Mouse (Mus musculus): ENCODE measurements at regions not wholly inside any gene's neighbourhood (a gene's known extent, or its start where the extent isn't known, plus 50 kb on each side); places are given as distances from the start of the nearest gene placed in this dataset.

DNA sequence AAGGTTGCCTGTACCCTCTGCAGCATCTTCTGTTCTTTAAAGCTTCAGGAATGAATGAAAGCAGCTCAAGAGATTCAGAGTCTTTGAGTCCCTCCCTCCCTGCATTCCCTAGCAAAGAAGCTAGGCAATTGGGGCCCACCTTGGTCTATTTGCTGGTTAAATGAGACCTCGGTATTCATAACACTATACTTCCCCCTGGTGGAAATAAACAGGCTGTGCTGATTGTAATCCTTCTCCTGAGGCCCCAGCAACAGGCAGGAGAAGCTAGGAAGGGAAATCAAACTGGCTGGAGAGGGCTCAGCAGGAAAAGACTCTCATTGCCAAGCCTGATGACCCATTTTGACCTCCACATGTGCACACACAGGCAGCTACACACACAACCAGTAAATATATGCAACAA, 137.1 kb downstream of the Sh3bp4 start:
- WGBS (ENCODE audit: insufficient replicate concordance), result 12% methylated on average over 1 of the region's 1 CpGs
- no peaks in the 10 kb centered on the region for H3K4me1 ChIP-seq (ENCODE audit: insufficient read depth)
- DNase-seq, result no peak

DNA sequence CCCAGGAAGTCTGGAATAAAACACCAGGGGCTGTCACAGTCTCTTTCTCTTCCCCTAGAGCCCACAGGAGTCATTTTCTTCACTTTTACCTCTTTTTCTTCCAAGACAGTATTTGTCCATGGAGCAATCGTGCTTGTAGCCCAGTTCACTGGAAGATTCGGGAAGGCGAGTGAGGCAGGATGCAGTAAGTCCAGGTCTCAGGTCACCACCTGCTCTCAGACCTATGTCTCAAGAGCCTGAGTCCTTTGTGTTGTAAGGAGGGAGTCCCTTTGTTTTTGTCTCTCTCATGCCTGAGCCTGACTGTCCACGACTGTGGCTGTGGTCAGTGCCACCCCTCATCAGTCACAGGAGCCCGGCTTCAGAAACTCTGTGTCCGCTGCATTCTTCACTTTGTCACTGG, 140.9 kb downstream of the Sh3bp4 start:
- TF ChIP-seq CTCF (IDR thresholded peaks at IDR 0.05; ENCODE audit: low read depth) (no peak), EP300 (IDR thresholded peaks at IDR 0.05; ENCODE audit: low read depth) (no peak)
- Histone ChIP-seq H3K4me2 (ENCODE audit: low read depth, low read length) (no peak overlapping the region), H3K4me3 (ENCODE audit: low read depth, low read length) (no peak overlapping the region), H3K9ac (replicated peaks) (no peak overlapping the region), H3K36me3 (replicated peaks; ENCODE audit: insufficient read depth, low read length) (no peaks in the 10 kb centered on the region), H3K27ac (ENCODE audit: low read depth) (no peak overlapping the region), H3K4me1 (ENCODE audit: insufficient read depth) (no peaks in the 10 kb centered on the region), H3K27me3 (ENCODE audit: insufficient read depth, low read length) (no peaks in the 10 kb centered on the region), H3K9me3 (ENCODE audit: low read length) (no peaks in the 10 kb centered on the region)
- ATAC-seq (no peak), DNase-seq (no peak)
- WGBS (ENCODE audit: insufficient replicate concordance), result 79% methylated on average over 6 of the region's 6 CpGs

More for the DNA sequence above, 137.1 kb downstream of the Sh3bp4 start:
- Histone ChIP-seq H3K9me3 (ENCODE audit: low read length) (no peaks in the 10 kb centered on the region), H3K4me2 (ENCODE audit: low read depth, low read length) (no peak overlapping the region), H3K36me3 (replicated peaks; ENCODE audit: insufficient read depth, low read length) (no peaks in the 10 kb centered on the region), H3K27ac (ENCODE audit: low read depth) (no peak overlapping the region), H3K4me3 (ENCODE audit: low read depth, low read length) (no peak overlapping the region), H3K27me3 (ENCODE audit: insufficient read depth, low read length) (no peaks in the 10 kb centered on the region), H3K9ac (replicated peaks) (no peak overlapping the region)
- no peak for ATAC-seq
- TF ChIP-seq EP300 (IDR thresholded peaks at IDR 0.05; ENCODE audit: low read depth) (no peak), CTCF (IDR thresholded peaks at IDR 0.05; ENCODE audit: low read depth) (peak; percentile 40)

DNA sequence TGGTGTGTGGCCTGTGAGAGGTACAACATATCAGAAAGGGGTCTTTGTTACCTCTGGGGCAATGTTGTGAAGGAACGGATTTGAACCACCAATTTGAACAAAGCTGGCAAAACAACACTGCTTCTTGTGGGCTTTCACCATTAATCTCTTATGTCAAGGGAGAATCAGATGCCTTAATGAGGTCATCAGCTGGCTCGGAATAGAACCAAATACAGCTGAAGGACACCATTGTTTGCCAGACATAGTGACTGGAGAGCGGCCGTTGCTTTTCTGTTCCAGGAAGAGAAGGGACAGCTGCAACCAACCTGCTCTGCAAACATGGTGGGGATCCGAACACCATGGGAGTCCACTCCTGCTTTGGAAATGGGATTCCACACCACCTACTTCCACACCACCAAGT, 158.2 kb downstream of the Sh3bp4 start:
- WGBS (ENCODE audit: insufficient replicate concordance), result 57% methylated on average over 5 of the region's 5 CpGs
- no peaks in the 10 kb centered on the region for H3K36me3 ChIP-seq (replicated peaks; ENCODE audit: insufficient read depth, low read length)
- no peak overlapping the region for H3K9ac ChIP-seq (replicated peaks)
- no peak for DNase-seq
- no peak overlapping the region for H3K27ac ChIP-seq (ENCODE audit: low read depth)
- ATAC-seq, result no peak
- no peak overlapping the region for H3K4me2 ChIP-seq (ENCODE audit: low read depth, low read length)
- no peak overlapping the region for H3K4me3 ChIP-seq (ENCODE audit: low read depth, low read length)
- no peaks in the 10 kb centered on the region for H3K27me3 ChIP-seq (ENCODE audit: insufficient read depth, low read length)
- no peaks in the 10 kb centered on the region for H3K4me1 ChIP-seq (ENCODE audit: insufficient read depth)
- TF ChIP-seq CTCF (IDR thresholded peaks at IDR 0.05; ENCODE audit: low read depth) (no peak), EP300 (IDR thresholded peaks at IDR 0.05; ENCODE audit: low read depth) (no peak)
- H3K9me3 ChIP-seq (ENCODE audit: low read length), result no peaks in the 10 kb centered on the region

DNA sequence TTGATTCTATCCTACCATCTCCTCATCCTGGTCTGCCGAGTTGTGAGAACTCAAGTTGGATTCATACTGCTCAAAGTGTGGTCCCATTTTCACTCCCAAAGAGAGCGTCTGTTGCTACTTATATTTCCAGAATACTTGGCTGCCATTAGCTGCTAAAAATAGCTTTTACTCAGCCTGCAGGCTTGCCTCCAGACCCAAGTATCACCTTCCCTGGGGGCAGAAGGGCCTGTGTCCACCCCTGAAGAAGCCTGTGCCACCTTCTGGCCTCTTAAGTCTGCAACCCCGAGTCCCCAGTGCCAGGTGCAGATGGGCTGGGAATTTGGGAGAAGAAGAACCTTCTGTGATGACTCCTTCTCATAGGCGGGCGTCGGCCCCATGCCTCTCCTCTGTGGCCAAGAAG, 161.5 kb downstream of the Sh3bp4 start:
- ATAC-seq (no peak), DNase-seq (no peak)
- Histone ChIP-seq H3K27me3 (ENCODE audit: insufficient read depth, low read length) (0 out of 2 replicates have a peak, but pooled peaks cover 2% of the 10 kb centered on the region), H3K9ac (replicated peaks) (no peak overlapping the region), H3K4me1 (ENCODE audit: insufficient read depth) (no peaks in the 10 kb centered on the region), H3K9me3 (ENCODE audit: low read length) (no peaks in the 10 kb centered on the region), H3K36me3 (replicated peaks; ENCODE audit: insufficient read depth, low read length) (no peaks in the 10 kb centered on the region), H3K4me2 (ENCODE audit: low read depth, low read length) (no peak overlapping the region), H3K4me3 (ENCODE audit: low read depth, low read length) (no peak overlapping the region), H3K27ac (ENCODE audit: low read depth) (no peak overlapping the region)
- 71% methylated on average over 6 of the region's 6 CpGs for WGBS (ENCODE audit: insufficient replicate concordance)
- TF ChIP-seq EP300 (IDR thresholded peaks at IDR 0.05; ENCODE audit: low read depth), result no peak
- TF ChIP-seq CTCF (IDR thresholded peaks at IDR 0.05; ENCODE audit: low read depth), result no peak

DNA sequence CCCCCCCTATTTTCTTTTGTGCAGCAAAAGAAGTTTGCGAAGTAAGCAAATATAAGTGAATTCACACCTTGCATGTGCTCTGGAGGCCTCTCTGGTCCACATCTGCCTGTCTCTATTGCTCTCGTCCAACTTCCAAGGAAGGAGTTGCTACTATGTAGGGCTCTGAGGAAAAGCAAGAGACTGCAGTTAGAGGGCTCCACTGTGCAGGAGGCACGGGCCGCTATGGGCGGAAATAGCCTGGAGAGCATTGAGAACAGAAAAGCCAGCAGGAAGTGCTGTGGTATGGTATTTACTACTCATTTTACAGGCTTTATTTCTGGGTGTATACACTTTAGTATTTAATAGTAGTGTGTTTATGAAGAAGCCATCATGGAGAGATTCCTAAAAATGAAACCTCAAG, 162.2 kb downstream of the Sh3bp4 start:
- Histone ChIP-seq H3K4me2 (ENCODE audit: low read depth, low read length) (no peak overlapping the region), H3K4me1 (ENCODE audit: insufficient read depth) (no peaks in the 10 kb centered on the region), H3K9ac (replicated peaks) (no peak overlapping the region), H3K9me3 (ENCODE audit: low read length) (no peaks in the 10 kb centered on the region), H3K4me3 (ENCODE audit: low read depth, low read length) (no peak overlapping the region), H3K27ac (ENCODE audit: low read depth) (no peak overlapping the region), H3K27me3 (ENCODE audit: insufficient read depth, low read length) (0 out of 2 replicates have a peak, but pooled peaks cover 2% of the 10 kb centered on the region), H3K36me3 (replicated peaks; ENCODE audit: insufficient read depth, low read length) (no peaks in the 10 kb centered on the region)
- ATAC-seq (no peak), DNase-seq (no peak)
- no peak for TF ChIP-seq EP300 (IDR thresholded peaks at IDR 0.05; ENCODE audit: low read depth)
- peak; percentile 14; the same call in 1 of the 2 replicates for TF ChIP-seq CTCF (IDR thresholded peaks at IDR 0.05; ENCODE audit: low read depth)
- 54% methylated on average over 5 of the region's 5 CpGs for WGBS (ENCODE audit: insufficient replicate concordance)

DNA sequence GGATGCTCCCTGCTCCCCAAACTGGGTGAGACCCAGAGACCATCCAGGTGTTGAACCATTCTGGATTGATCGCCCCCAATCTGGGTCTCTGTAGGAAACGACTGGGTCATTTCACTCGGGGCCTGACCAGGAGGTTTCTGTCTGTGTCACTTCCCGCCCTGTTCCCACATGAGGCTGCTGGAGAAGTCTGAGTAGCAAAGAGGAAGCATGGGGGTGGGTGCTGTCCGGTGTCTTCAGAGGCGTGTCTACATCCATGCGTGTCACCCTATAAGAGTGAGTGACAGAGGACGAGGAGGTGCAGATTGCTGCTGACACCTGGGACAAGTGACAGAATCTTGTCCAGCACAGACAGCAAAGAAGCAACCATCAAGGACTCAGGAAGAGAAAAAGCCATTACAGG, 164.7 kb downstream of the Sh3bp4 start:
- DNase-seq (no peak), ATAC-seq (no peak)
- Histone ChIP-seq H3K4me3 (ENCODE audit: low read depth, low read length) (no peak overlapping the region), H3K27me3 (ENCODE audit: insufficient read depth, low read length) (0 out of 2 replicates have a peak, but pooled peaks cover 2% of the 10 kb centered on the region), H3K36me3 (replicated peaks; ENCODE audit: insufficient read depth, low read length) (no peaks in the 10 kb centered on the region), H3K9me3 (ENCODE audit: low read length) (no peaks in the 10 kb centered on the region), H3K4me2 (ENCODE audit: low read depth, low read length) (no peak overlapping the region), H3K4me1 (ENCODE audit: insufficient read depth) (no peaks in the 10 kb centered on the region), H3K27ac (ENCODE audit: low read depth) (no peak overlapping the region), H3K9ac (replicated peaks) (no peak overlapping the region)
- TF ChIP-seq EP300 (IDR thresholded peaks at IDR 0.05; ENCODE audit: low read depth) (no peak), CTCF (IDR thresholded peaks at IDR 0.05; ENCODE audit: low read depth) (no peak)
- 24% methylated on average over 8 of the region's 8 CpGs for WGBS (ENCODE audit: insufficient replicate concordance)

DNA sequence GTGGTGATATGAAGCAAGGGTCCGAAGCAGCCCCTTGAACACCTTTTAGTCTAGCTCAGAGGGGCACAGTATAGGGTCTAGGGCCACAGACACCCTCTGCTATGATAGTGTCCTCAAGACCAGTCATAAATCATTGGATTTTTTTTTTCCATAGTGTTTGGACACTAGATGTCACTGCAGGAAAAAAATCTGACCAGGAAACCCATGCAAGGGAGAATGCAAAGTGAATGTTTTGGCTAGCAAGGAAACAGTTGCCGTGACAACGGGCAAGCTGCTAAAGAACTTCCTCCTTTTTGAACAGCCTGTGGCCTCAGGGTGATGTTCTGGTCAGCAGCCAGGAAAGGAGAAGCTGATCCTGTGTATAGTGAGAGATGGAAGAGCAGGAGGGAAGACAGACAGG, 165.1 kb downstream of the Sh3bp4 start:
- DNase-seq, result peak; percentile 46
- H3K36me3 ChIP-seq (replicated peaks; ENCODE audit: insufficient read depth, low read length), result no peaks in the 10 kb centered on the region
- H3K4me2 ChIP-seq (ENCODE audit: low read depth, low read length), result no peak overlapping the region
- TF ChIP-seq EP300 (IDR thresholded peaks at IDR 0.05; ENCODE audit: low read depth) (no peak), CTCF (IDR thresholded peaks at IDR 0.05; ENCODE audit: low read depth) (peak; percentile 65)
- no peaks in the 10 kb centered on the region for H3K9me3 ChIP-seq (ENCODE audit: low read length)
- WGBS (ENCODE audit: insufficient replicate concordance), result 21% methylated on average over 3 of the region's 3 CpGs
- H3K27ac ChIP-seq (ENCODE audit: low read depth), result no peak overlapping the region
- H3K4me3 ChIP-seq (ENCODE audit: low read depth, low read length), result no peak overlapping the region
- peak; percentile 29; the same call in 1 of the 2 replicates for ATAC-seq
- no peak overlapping the region for H3K9ac ChIP-seq (replicated peaks)
- 0 out of 2 replicates have a peak, but pooled peaks cover 2% of the 10 kb centered on the region for H3K27me3 ChIP-seq (ENCODE audit: insufficient read depth, low read length)
- no peaks in the 10 kb centered on the region for H3K4me1 ChIP-seq (ENCODE audit: insufficient read depth)
